Mouse (Mus musculus): ENCODE measurements around the gene Krt33b. TPM values are rescaled to one million over a fixed set of nuclear protein-coding genes. Genes with fewer than 3 reads are reported as not detected.

The Krt33b gene
- polyA plus RNA-seq (2016; fragmentation: Nextera tagmentation; extraction: Ambion mirVana): not detected in 2 replicates

DNA sequence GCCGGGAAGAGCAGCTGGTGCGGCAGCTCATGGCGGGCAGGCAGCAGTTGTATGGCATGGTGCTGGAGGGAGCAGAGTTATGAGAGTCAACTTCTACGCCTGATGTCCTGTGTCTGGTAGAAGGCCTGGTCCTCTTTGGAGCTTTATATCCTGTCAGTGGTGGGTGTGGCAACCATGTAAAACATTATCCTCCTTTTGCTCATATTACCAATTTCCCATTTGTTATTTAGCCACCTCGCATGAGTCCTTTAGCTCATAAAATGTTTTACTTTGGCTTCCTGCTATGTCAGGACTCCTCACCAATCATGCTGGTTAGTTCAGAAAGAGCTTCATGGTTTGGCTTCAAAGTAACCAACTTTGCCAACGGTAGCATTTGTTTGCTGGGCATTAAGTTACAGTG lies at the start of gene Krt33b:
Krt33b (minus strand) TSS at position 101 of the 400 bp plus-strand sequence.
- Histone ChIP-seq H3K4me2 (replicated peaks) (no peak within 1 kb of the TSS), H3K4me3 (no peak within 1 kb of the TSS), H3K36me3 (no peaks in the 10 kb centered on the region), H3K27ac (no peak within 1 kb of the TSS), H3K27me3 (replicated peaks) (no peaks in the 10 kb centered on the region), H3K9ac (no peak within 1 kb of the TSS), H3K4me1 (no peaks in the 10 kb centered on the region), H3K9me3 (no peaks in the 10 kb centered on the region)
- WGBS: 91% methylated on average over 6 of the region's 6 CpGs
- ATAC-seq (ENCODE audit: low FRiP score, low read depth): no peak

DNA sequence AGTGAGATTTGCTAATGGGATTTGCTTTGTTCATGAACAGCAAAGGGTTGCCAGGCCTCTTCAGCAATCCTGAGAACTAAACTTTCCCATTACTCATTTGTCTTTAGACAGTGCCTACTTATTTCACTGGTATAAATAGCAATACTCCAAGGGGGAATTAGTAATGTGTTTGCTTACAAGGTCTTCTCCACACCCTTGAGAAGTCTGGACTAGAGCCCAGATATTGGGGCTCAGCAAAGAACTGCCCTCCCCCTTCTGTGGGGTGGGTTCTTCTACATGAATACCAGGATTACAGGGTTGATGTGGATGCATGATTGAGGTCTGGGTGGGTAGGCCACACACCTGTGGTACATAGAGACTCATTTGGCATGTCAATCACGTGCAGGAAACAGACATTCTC lies 44.2 kb upstream of the Krt33b start:
- Histone ChIP-seq H3K36me3 (no peaks in the 10 kb centered on the region), H3K9me3 (no peaks in the 10 kb centered on the region), H3K4me3 (no peak overlapping the region), H3K4me2 (replicated peaks) (no peak overlapping the region), H3K4me1 (no peaks in the 10 kb centered on the region), H3K9ac (no peak overlapping the region), H3K27ac (no peak overlapping the region), H3K27me3 (replicated peaks) (no peaks in the 10 kb centered on the region)
- 72% methylated on average over 1 of the region's 1 CpGs for WGBS
- no peak for ATAC-seq (ENCODE audit: low FRiP score, low read depth)

DNA sequence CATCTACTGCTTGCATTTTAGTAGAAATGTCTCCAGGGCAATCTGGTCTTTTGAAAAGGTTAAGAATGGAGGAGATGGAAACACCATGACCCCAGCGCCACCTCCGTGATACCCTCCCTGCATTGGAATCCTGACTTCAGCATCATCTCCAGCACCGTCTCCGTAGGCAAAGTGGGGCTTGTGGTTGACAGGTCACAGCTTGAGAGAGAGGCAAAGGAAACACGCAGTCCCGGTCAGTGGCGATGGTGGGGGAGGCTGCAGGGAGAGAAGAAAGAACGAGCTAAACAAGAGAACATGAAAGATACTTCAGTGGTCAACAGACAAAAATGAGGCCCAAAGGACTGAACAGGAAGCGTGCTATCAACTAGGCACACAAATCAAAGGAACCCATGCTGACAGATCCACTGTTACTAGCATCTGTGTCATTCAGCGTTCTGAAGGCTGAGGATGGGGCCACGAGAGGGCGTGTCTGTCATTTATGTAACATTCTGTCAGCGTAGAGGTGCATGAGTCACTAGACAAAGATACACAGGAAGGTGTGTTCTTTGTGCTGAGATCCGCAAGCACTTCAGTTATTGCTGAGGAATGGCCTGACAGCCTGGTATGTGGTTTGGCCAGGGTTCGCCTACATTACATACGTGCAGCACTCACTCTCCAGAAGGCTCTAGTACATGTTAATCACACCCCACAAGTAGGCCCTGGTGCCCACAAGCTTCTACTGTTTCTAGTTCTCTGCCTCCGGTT lies 37.8 kb upstream of the Krt33b start:
- no peak overlapping the region for H3K27ac ChIP-seq
- no peaks in the 10 kb centered on the region for H3K27me3 ChIP-seq (replicated peaks)
- no peak for ATAC-seq (ENCODE audit: low FRiP score, low read depth)
- H3K4me3 ChIP-seq: no peak overlapping the region
- no peaks in the 10 kb centered on the region for H3K36me3 ChIP-seq
- 81% methylated on average over 17 of the region's 17 CpGs for WGBS
- H3K9ac ChIP-seq: no peak overlapping the region
- no peaks in the 10 kb centered on the region for H3K4me1 ChIP-seq
- no peaks in the 10 kb centered on the region for H3K9me3 ChIP-seq
- no peak overlapping the region for H3K4me2 ChIP-seq (replicated peaks)

DNA sequence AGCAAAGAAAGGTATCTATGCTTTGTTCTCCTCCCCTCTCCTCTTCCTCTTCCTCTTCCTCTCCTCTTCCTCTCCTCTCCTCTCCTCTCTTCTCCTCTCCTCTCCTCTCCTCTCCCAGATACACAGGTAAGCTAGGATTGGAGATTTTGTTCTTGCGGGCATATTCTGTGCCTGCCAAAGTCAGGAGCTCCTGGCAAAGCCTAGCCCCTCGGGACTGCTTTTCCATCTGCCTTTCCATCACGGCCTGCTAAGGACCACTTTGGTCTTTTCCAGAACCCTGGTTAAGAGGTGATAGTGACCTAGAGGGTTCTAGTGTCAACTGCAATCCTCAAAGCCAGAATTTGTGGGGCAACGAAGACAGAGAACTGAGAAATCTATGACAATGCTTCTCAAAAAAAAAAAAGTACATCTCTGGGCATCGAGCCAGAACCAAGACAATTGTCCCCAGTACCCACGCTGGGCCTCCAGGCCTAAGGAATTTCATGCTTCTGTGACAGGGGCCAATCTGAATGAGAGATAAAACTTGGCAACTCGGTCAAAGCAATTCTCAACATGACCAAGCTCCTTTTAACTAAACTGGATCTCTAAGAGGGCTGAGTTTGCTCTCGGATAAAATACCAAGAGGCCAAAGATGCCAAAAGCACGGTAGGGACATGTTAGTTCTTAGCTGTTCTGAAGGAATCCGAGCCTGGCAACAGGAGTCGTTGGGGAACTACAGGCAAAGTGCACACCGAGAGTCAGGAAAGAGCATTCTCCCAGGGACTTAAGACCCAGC lies 36.8 kb upstream of the Krt33b start:
- Histone ChIP-seq H3K27ac (no peak overlapping the region), H3K27me3 (replicated peaks) (no peaks in the 10 kb centered on the region), H3K4me1 (no peaks in the 10 kb centered on the region), H3K9me3 (no peaks in the 10 kb centered on the region), H3K9ac (no peak overlapping the region), H3K4me2 (replicated peaks) (no peak overlapping the region), H3K4me3 (no peak overlapping the region), H3K36me3 (no peaks in the 10 kb centered on the region)
- ATAC-seq (ENCODE audit: low FRiP score, low read depth): no peak
- WGBS: 79% methylated on average over 12 of the region's 12 CpGs

DNA sequence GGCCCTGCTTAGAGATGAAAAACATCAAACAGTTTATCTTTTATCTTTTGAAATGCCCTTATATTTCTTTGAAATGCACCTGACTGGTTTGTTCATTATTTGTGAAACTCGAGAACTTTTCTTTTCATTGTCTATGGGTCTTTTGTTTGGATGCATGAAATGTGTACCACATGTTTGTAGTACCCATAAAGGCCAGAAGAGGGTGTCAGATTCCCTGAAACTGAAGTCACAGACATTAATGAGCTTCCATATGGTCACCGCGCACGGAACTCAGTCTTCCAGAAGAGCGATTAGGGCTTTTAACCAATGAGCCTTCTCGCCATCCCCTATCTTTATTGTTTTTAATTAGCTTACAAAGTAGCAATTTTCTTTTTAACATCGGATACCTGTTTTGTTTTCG lies 29.2 kb upstream of the Krt33b start:
- H3K36me3 ChIP-seq: no peaks in the 10 kb centered on the region
- H3K4me3 ChIP-seq: no peak overlapping the region
- H3K27ac ChIP-seq: no peak overlapping the region
- H3K4me1 ChIP-seq: no peaks in the 10 kb centered on the region
- no peak overlapping the region for H3K9ac ChIP-seq
- no peaks in the 10 kb centered on the region for H3K27me3 ChIP-seq (replicated peaks)
- ATAC-seq (ENCODE audit: low FRiP score, low read depth): no peak
- no peak overlapping the region for H3K4me2 ChIP-seq (replicated peaks)
- no peaks in the 10 kb centered on the region for H3K9me3 ChIP-seq
- 75% methylated on average over 8 of the region's 8 CpGs for WGBS

DNA sequence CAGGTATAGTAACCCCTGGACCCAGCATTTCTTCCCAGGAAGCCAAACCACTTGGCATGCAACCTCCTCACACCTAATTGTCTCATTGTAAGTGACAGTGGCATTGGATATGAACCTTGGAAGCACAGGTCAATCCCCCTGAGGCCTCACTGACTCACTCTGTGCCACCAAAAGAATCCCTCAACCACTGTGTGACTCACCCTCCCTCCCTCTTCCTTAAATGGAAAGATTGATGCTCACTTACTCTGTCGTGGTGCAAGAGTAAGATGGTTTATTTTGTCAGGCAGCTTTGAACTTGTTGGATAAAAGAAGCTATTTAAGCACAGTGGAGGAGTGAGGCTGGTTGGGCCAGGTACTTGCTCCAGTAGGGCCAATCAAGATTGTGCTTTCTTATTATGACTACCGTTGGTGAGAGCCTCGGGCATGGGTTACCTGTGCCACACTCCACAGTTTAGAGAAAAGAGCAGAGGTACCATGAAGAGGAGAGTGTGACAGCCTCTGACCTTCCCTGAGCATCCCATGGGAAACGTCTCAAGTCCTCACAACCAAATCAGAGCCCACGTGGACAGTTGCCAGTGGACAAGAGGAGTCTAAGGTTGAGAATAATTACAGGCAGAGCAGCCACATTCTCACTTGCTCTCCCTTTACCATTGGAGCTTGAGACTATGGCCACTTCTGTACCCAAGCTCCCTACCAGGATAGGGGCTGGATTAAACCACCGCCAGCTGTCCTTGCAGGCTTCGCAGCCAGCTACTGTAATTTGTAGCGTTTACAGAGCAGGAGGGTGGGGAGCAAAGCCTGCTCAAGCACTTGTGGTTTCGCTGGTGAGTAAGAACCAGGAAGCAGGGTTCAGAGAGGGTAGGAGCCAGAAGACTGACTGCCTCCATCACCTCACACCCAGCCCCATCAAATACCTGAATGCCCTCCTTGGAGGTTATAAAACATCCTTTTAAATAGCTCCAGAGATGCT lies 26.3 kb upstream of the Krt33b start:
- Histone ChIP-seq H3K27me3 (replicated peaks) (no peaks in the 10 kb centered on the region), H3K9ac (no peak overlapping the region), H3K4me2 (replicated peaks) (no peak overlapping the region), H3K27ac (no peak overlapping the region), H3K4me3 (no peak overlapping the region), H3K4me1 (no peaks in the 10 kb centered on the region), H3K9me3 (no peaks in the 10 kb centered on the region), H3K36me3 (no peaks in the 10 kb centered on the region)
- 78% methylated on average over 9 of the region's 9 CpGs for whole genome bisulfite sequencing
- ATAC-seq (ENCODE audit: low FRiP score, low read depth): no peak

DNA sequence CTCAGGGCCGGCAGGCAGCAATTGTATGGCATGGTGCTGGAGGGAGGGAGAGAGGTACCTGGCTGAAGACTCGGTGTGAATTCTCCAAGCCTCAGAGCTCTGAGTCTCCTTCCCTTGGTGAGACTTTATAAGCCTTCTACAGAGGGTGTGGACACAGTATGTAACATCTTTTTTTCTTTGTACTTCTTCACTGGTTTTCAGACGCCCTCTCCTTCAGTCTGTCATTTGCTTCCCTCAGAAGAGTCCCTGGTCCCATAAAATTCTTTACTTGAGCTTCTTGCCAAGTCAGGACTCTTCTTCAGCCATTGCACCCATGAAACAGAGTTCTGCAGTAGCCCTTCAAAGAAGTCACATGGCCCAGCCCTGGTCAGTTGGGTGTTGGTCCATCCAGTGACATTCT lies 20.8 kb upstream of the Krt33b start, which contains the start of gene Krt31:
Krt31 (minus strand) TSS at position 101 of the 400 bp plus-strand sequence.
- 89% methylated on average over 3 of the region's 3 CpGs for WGBS
- ATAC-seq (ENCODE audit: low FRiP score, low read depth): no peak
- no peaks in the 10 kb centered on the region for H3K27me3 ChIP-seq (replicated peaks)
- H3K36me3 ChIP-seq: no peaks in the 10 kb centered on the region
- no peak within 1 kb of the TSS for H3K27ac ChIP-seq
- no peak within 1 kb of the TSS for H3K4me2 ChIP-seq (replicated peaks)
- no peaks in the 10 kb centered on the region for H3K9me3 ChIP-seq
- H3K4me1 ChIP-seq: no peaks in the 10 kb centered on the region
- H3K4me3 ChIP-seq: no peak within 1 kb of the TSS
- H3K9ac ChIP-seq: no peak within 1 kb of the TSS

DNA sequence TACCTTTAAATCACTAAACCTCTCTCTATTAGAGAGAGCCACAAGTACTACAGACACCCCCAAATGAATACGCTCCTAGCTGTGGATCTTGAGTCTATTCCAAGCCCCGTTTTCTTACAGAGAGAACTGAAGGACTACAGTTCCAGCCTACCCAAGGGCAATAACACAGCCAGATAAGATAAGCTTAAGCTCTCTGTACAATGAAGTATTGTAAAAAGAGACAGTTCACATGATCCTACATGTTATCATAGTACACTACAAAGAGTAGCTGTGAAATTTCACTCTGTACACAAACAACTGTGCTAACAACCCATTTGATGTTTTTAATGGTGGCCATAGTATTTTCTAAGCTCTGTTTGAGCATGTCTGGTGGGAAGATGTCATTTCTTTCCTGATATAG lies 17.5 kb upstream of the Krt33b start:
- Histone ChIP-seq H3K4me2 (replicated peaks) (no peak overlapping the region), H3K36me3 (no peaks in the 10 kb centered on the region), H3K9me3 (no peaks in the 10 kb centered on the region), H3K4me1 (no peaks in the 10 kb centered on the region), H3K4me3 (no peak overlapping the region), H3K9ac (no peak overlapping the region), H3K27ac (no peak overlapping the region), H3K27me3 (replicated peaks) (no peaks in the 10 kb centered on the region)
- WGBS: 90% methylated on average over 2 of the region's 2 CpGs
- no peak for ATAC-seq (ENCODE audit: low FRiP score, low read depth)

DNA sequence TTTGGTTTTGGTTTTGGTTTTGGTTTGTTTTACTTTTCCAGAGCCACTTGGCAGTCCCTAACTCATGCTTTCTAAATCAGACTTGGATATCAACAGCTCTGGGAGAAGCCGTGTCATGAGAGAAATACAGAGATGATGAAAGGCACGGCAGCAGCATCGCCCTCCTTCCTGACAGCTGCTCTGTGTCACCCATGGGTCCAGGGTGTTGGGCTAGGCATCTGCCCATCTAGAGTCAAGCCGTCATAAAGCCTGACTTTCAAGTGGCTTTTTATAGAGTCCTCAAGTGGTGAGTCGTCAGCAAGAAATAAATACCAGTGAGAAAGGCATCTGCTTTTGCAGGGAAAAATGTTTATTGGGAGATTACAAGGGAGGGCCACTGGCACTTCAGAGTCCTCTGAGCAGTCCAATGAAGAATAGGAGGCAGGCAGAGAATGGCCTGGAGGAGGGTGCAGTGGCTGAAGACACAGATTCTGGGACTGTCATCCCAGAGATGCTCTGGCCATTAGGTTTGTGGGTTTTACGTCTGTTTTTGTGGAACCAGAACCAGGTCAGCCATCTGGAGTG lies 16.7 kb upstream of the Krt33b start:
- Histone ChIP-seq H3K9ac (no peak overlapping the region), H3K4me2 (replicated peaks) (no peak overlapping the region), H3K4me1 (no peaks in the 10 kb centered on the region), H3K4me3 (no peak overlapping the region), H3K27me3 (replicated peaks) (no peaks in the 10 kb centered on the region), H3K9me3 (no peaks in the 10 kb centered on the region), H3K27ac (no peak overlapping the region), H3K36me3 (no peaks in the 10 kb centered on the region)
- no peak for ATAC-seq (ENCODE audit: low FRiP score, low read depth)
- 83% methylated on average over 6 of the region's 6 CpGs for WGBS

DNA sequence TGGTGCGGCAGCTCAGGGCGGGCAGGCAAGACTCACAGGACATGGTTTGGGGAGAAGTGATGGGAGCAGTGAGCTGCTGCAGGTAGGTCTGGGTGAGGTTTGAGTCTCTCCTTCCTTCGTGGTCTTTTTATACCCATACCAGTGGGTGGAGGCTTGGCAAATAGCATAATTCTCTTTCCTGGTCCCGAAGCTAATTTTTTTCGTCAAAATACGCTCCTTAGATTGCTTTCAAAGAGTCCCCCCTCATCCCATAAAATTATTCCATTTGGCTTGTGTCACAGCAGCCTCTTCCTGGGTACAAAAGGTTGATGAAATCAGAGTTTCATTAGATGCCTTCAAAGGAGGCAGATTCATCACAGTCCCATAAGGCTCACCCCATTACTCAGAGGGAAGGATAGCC lies 11.8 kb upstream of the Krt33b start, which contains the start of gene Krt34:
Krt34 (minus strand) TSS at position 101 of the 400 bp plus-strand sequence.
- 90% methylated on average over 6 of the region's 6 CpGs for WGBS
- no peak for ATAC-seq (ENCODE audit: low FRiP score, low read depth)

DNA sequence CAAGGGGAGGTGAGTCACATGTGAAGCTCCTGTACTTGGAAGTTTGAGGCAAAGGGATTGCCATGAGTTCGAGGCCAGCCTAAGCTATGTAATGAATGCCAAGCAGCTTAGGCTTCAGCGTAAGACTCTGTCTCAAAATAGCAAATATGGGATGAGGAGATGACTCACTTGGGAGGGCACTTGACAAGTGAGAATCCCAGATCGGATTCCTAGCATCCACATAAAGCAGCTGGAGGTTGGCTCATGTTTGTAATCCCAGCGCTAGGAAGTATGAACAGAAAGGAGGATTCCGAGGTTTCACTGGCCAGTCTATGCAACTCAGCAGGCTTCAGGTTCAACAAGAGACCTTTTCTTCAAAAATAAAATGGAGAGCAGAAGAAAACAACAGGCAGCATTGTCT lies 8.2 kb downstream of the Krt33b start:
- WGBS: 89% methylated on average over 5 of the region's 5 CpGs
- H3K4me3 ChIP-seq: no peak overlapping the region
- ATAC-seq (ENCODE audit: low FRiP score, low read depth): no peak
- H3K9ac ChIP-seq: no peak overlapping the region
- H3K36me3 ChIP-seq: no peaks in the 10 kb centered on the region
- H3K9me3 ChIP-seq: no peaks in the 10 kb centered on the region
- H3K27ac ChIP-seq: no peak overlapping the region
- H3K27me3 ChIP-seq (replicated peaks): no peaks in the 10 kb centered on the region
- H3K4me2 ChIP-seq (replicated peaks): no peak overlapping the region
- no peaks in the 10 kb centered on the region for H3K4me1 ChIP-seq

More for the DNA sequence above, 11.8 kb upstream of the Krt33b start, which contains the start of gene Krt34:
- no peaks in the 10 kb centered on the region for H3K36me3 ChIP-seq
- no peak within 1 kb of the TSS for H3K4me3 ChIP-seq
- H3K9me3 ChIP-seq: no peaks in the 10 kb centered on the region
- H3K4me1 ChIP-seq: no peaks in the 10 kb centered on the region
- no peaks in the 10 kb centered on the region for H3K27me3 ChIP-seq (replicated peaks)
- H3K4me2 ChIP-seq (replicated peaks): no peak within 1 kb of the TSS
- H3K9ac ChIP-seq: no peak within 1 kb of the TSS
- no peak within 1 kb of the TSS for H3K27ac ChIP-seq

Measured in neural tube, embryonic 12.5 days (tissue).